Mouse (Mus musculus): ENCODE measurements at regions not wholly inside any gene's neighbourhood (a gene's known extent, or its start where the extent isn't known, plus 50 kb on each side); places are given as distances from the start of the nearest gene placed in this dataset.
A peak's percentile ranks its signal among the peaks of the same experiment; 100 is the strongest.

DNA sequence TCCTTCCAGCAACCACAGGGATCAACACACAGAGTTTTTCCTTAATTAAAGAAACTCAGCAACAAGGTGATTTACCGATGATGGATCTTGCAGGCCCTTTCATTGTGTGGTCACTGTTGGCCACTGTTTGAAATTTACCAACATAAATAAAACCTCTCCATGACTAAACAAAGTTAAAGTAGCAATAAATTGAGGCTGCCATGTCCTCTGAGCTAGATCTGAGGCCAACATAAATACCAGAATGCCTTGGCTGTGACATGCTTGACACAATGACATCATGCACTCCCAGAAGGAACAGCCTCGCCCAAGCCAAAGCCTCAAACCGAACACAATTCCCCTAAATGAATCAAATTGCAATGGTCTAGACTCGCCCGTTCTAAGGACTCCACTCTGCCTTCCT lies 186.8 kb upstream of the Spred2 start:
- no peaks in the 10 kb centered on the region for H3K4me1 ChIP-seq (ENCODE audit: control insufficient read depth, insufficient read depth, low read length)
- no peak overlapping the region for H3K27ac ChIP-seq (ENCODE audit: insufficient read depth, low read length)
- TF ChIP-seq POLR2A (IDR thresholded peaks at IDR 0.05; ENCODE audit: extremely low read depth, insufficient read depth, low read length) (no peak), CTCF (IDR thresholded peaks at IDR 0.05; ENCODE audit: extremely low read depth, insufficient read depth, low read length) (no peak)
- H3K4me3 ChIP-seq (ENCODE audit: insufficient read depth, low read length), result no peak overlapping the region

DNA sequence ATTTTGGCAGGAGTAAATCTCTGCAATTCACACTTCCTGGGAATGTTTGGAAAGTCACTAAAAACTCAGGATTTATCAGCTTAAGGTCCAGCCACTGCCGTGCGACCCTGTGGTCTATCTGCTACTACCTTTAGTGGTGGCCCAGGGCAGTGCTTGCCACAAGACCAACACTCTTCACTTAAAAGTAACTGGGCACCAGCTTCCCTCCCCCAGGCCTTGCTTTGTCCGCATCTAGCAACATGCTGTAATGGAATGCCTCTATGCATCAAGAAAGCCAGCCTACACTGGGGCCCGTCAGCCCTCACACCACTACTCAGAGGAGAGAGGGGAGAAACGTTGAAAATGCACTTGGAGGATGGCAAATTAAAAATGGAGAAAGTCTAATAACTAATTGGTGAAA lies 186.4 kb upstream of the Spred2 start:
- H3K4me3 ChIP-seq (ENCODE audit: insufficient read depth, low read length), result no peak overlapping the region
- no peak overlapping the region for H3K27ac ChIP-seq (ENCODE audit: insufficient read depth, low read length)
- no peaks in the 10 kb centered on the region for H3K4me1 ChIP-seq (ENCODE audit: control insufficient read depth, insufficient read depth, low read length)
- TF ChIP-seq CTCF (IDR thresholded peaks at IDR 0.05; ENCODE audit: extremely low read depth, insufficient read depth, low read length) (no peak), POLR2A (IDR thresholded peaks at IDR 0.05; ENCODE audit: extremely low read depth, insufficient read depth, low read length) (no peak)

DNA sequence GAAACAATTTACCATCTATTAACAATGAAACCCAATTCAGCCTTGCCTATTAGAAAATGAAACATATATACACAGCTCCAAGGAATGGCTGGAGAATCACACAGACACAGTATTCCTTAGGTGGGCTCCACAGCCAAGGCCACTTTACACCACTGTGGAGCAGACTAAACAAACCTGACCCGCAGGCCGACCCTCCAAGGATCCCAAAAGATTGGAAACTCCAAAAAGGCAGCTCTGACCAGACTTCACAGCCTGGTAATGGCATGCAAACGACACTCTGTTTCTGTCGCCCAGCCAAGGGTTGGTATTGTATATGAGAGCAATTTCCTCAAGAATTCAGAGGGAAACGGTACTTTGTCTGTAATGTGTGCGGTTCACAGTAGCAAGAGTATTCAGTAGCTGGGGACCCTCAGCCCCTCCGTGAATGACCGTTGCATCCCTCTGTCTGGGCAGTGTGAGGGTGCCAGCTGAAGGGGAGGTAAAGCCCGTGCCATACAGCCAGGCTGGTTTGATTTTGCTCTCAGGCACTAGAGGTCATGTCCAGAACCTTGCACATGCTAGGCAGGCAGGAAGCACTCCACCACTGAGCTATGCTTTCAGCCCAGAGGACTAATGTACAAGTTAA lies 184.5 kb upstream of the Spred2 start:
- TF ChIP-seq CTCF (IDR thresholded peaks at IDR 0.05; ENCODE audit: extremely low read depth, insufficient read depth, low read length) (no peak), POLR2A (IDR thresholded peaks at IDR 0.05; ENCODE audit: extremely low read depth, insufficient read depth, low read length) (no peak)
- H3K27ac ChIP-seq (ENCODE audit: insufficient read depth, low read length), result no peak overlapping the region

DNA sequence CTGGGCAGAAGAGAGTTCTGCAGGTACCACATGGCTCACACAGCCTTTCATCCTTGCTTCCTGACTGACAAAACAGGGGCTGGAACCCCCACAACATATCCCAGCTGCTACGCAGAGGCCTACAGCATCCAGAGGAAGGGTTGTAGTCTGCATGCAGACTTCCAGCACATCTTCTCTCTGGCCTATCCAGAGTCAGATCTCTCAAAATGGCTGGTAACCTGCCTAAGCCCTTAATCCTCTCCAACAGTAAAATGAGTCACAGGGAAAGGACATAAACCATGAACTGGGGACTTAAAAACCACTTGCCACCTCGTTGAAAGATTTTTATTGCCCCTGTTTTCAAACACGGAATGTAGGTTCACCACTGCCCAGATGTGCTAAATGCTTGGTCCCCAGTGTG lies 183.6 kb upstream of the Spred2 start:
- no peaks in the 10 kb centered on the region for H3K4me1 ChIP-seq (ENCODE audit: control insufficient read depth, insufficient read depth, low read length)
- no peak overlapping the region for H3K4me3 ChIP-seq (ENCODE audit: insufficient read depth, low read length)
- no peak for TF ChIP-seq POLR2A (IDR thresholded peaks at IDR 0.05; ENCODE audit: extremely low read depth, insufficient read depth, low read length)
- TF ChIP-seq CTCF (IDR thresholded peaks at IDR 0.05; ENCODE audit: extremely low read depth, insufficient read depth, low read length), result no peak
- no peak overlapping the region for H3K27ac ChIP-seq (ENCODE audit: insufficient read depth, low read length)

More for the DNA sequence above, 184.5 kb upstream of the Spred2 start:
- Histone ChIP-seq H3K4me1 (ENCODE audit: control insufficient read depth, insufficient read depth, low read length) (no peaks in the 10 kb centered on the region), H3K4me3 (ENCODE audit: insufficient read depth, low read length) (no peak overlapping the region)

DNA sequence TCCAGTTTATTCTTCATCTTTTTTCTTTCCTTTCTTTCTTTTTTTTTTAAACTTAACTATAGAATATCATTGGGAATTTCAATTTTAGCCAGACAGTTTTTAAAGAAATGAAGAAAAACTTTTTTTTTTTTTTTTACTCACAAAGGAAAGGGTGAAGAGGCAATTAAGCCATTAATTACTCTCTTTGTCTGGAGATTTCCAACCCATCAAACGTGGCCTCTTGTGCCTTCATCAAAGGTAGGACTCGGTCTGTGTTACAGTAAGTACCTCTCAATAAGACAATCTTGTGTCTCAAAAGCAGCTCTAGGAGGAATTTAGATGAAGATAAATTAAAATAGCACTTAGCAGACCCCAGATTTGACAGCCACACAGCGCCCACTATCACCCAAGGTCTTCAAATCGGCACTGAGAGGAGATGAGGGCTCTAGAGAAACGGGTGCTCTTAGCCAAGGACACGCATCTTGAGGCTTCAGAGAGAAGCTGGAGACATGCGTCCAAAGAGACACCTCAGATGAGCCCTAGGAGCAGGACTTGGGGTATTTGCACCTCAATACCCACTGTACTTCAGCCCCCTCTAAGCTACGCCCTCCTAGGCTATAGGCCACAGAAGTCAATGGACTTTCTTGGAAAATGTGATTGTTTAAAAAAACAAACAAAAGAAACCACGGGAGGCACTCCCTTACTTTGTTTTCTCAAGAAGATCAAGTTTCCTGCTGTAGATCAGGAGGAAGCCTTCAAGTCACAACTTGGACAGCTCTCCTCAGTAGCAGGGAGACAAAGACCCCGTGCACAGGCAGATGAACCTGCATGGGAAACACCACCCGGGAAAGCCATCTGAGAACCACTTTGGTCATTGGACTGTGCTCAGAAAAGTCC lies 176.8 kb upstream of the Spred2 start:
- TF ChIP-seq CTCF (IDR thresholded peaks at IDR 0.05; ENCODE audit: extremely low read depth, insufficient read depth, low read length) (no peak), POLR2A (IDR thresholded peaks at IDR 0.05; ENCODE audit: extremely low read depth, insufficient read depth, low read length) (no peak)
- H3K4me1 ChIP-seq (ENCODE audit: control insufficient read depth, insufficient read depth, low read length), result no peaks in the 10 kb centered on the region

DNA sequence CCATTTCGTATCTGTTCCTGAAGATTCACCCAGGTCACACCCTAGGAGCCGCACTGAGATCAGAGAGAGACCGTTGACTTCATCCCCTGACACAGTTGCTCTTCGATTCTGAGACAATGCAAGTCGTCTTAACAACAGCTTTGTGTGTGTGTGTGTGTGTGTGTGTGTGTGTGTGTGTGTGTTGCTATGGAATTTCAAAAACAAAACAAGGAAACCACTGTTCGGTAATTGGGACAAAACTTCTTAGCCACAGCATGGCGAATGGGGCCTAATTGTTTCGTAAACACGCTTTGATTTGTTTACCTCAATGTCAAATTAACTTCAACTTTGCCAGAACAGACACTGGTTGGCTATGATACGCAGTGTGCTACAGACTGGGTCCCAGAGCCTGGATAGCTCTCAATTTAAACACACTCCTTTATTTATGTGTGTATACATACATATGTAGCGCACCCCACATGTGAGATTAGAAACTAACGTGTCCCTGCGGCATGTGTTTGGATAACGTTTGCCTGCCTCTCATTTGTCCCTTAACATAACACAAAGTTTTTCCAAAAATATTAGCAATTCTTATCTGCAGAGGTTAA lies 176.1 kb upstream of the Spred2 start:
- TF ChIP-seq CTCF (IDR thresholded peaks at IDR 0.05; ENCODE audit: extremely low read depth, insufficient read depth, low read length), result no peak
- TF ChIP-seq POLR2A (IDR thresholded peaks at IDR 0.05; ENCODE audit: extremely low read depth, insufficient read depth, low read length), result no peak
- H3K4me1 ChIP-seq (ENCODE audit: control insufficient read depth, insufficient read depth, low read length), result no peaks in the 10 kb centered on the region
- no peak overlapping the region for H3K4me3 ChIP-seq (ENCODE audit: insufficient read depth, low read length)
- no peak overlapping the region for H3K27ac ChIP-seq (ENCODE audit: insufficient read depth, low read length)

More for the DNA sequence above, 176.8 kb upstream of the Spred2 start:
- Histone ChIP-seq H3K4me3 (ENCODE audit: insufficient read depth, low read length) (no peak overlapping the region), H3K27ac (ENCODE audit: insufficient read depth, low read length) (no peak overlapping the region)

DNA sequence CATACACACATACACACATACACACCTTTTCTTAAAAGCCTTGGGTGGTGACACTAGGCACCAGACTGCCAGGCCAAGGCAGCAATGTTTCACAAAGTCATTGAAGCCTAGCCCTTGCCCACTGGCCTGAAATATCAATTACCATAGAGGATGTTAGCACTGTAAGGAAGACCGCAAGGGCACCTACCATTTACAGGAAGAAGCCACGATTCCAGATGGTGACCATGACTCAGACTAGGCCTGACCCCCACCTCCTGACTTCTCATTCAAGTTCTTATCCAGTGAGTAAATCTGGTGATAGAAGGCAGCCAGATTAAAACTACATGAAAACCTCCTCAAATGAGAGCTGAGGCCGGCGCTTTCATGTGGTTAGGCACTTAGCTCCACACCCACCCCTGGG lies 165.3 kb upstream of the Spred2 start:
- Histone ChIP-seq H3K27ac (ENCODE audit: insufficient read depth, low read length) (no peak overlapping the region), H3K4me1 (ENCODE audit: control insufficient read depth, insufficient read depth, low read length) (no peaks in the 10 kb centered on the region), H3K4me3 (ENCODE audit: insufficient read depth, low read length) (no peak overlapping the region)
- TF ChIP-seq POLR2A (IDR thresholded peaks at IDR 0.05; ENCODE audit: extremely low read depth, insufficient read depth, low read length), result no peak
- no peak for TF ChIP-seq CTCF (IDR thresholded peaks at IDR 0.05; ENCODE audit: extremely low read depth, insufficient read depth, low read length)

DNA sequence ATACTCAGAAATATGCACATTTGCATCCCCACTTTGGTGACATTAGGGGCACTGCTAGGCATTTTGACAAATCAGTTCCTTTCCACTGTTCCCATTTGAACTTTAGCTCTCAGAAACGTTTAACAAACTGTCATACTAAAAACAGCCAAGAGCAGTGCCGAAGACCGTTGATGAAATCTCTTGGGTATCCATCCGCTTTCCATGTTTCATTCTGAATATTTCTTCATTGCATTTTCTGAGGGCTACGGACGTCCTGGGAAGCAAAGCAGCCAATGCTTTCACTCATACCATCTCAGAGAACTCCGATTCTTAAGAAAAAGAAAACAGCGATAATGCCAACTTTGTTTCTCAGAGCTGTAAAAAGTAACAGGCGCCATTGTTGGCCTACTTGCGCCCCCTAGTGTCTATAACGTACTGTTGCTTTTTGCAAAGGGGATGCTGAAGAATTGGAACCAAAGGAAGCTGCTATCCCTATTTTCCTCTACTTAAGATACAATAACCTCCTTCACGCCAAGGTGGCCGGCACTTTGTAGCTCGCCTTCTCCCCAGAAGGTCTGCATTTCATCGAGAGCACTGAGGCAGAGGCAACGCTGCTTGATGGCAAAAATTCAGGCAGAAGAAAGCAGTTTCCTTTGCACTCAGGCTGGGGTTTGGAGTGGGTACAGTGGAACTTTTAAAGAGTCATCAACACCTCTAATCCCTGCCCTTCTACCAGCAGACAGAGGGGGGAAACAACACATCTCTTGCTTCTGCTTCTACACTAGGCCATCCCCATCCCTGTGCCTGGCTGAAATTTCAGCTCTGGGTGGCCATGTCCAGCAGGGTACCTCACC lies 163.1 kb upstream of the Spred2 start:
- H3K4me3 ChIP-seq (ENCODE audit: insufficient read depth, low read length), result no peak overlapping the region; the same call in 1 of the 2 replicates
- H3K4me1 ChIP-seq (ENCODE audit: control insufficient read depth, insufficient read depth, low read length), result no peaks in the 10 kb centered on the region
- H3K27ac ChIP-seq (ENCODE audit: insufficient read depth, low read length), result no peak overlapping the region
- TF ChIP-seq CTCF (IDR thresholded peaks at IDR 0.05; ENCODE audit: extremely low read depth, insufficient read depth, low read length), result peak; percentile 78
- TF ChIP-seq POLR2A (IDR thresholded peaks at IDR 0.05; ENCODE audit: extremely low read depth, insufficient read depth, low read length), result no peak

DNA sequence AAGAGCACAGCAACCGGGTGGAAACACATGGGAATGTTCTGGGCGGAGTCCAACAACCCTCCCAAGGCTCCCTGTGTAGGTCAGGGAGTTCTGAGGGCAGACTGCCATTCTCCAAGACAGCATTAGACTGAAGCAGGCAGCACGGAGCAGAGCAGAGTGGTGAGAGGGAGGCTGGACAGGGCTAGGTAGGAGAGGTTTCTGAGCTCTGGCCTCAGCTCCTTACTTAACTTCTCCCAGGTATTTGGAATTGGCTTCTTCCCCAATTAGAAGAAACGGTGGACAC lies 162.5 kb upstream of the Spred2 start:
- no peak overlapping the region for H3K27ac ChIP-seq (ENCODE audit: insufficient read depth, low read length)
- TF ChIP-seq POLR2A (IDR thresholded peaks at IDR 0.05; ENCODE audit: extremely low read depth, insufficient read depth, low read length) (no peak), CTCF (IDR thresholded peaks at IDR 0.05; ENCODE audit: extremely low read depth, insufficient read depth, low read length) (no peak)

More for the DNA sequence above, 162.5 kb upstream of the Spred2 start:
- no peak overlapping the region for H3K4me3 ChIP-seq (ENCODE audit: insufficient read depth, low read length)
- no peaks in the 10 kb centered on the region for H3K4me1 ChIP-seq (ENCODE audit: control insufficient read depth, insufficient read depth, low read length)

All from cortical plate, adult 2 months (tissue).